Mouse (Mus musculus) embryonic facial prominence, embryonic 13.5 days (tissue): ENCODE data around the gene Cpsf4. TPM values are rescaled to one million over a fixed set of nuclear protein-coding genes. Genes with fewer than 3 reads are reported as not detected.
"Not testable (repeated sequence)": the region's sequence is repeated elsewhere in the genome, so short reads cannot be mapped to it uniquely, and the experiment has no call there.

ENCODE experiments used
- ATAC-seq: fragments of 200-750 bp; cut with Nextera tagmentation; 2 replicates; pipeline ENCODE4 v1.8.0; 2017; ENCODE audit warnings: low read depth; ENCODE audit not compliant: insufficient number of reproducible peaks, insufficient read depth, low FRiP score, low TSS enrichment
- H3K27ac ChIP-seq: fragments of 300-500 bp; sonication (generic); 2 replicates; pipeline ENCODE4 v1.5.1; 2015; ENCODE audit warnings: moderate library complexity, mild to moderate bottlenecking, inconsistent platforms
- H3K27me3 ChIP-seq: fragments of 300-500 bp; sonication (generic); 2 replicates; pipeline ENCODE4 v1.6.1; 2015; ENCODE audit warnings: mild to moderate bottlenecking, inconsistent platforms
- H3K36me3 ChIP-seq: fragments of 300-500 bp; sonication (generic); 2 replicates; pipeline ENCODE4 v1.6.1; 2015; ENCODE audit warnings: mild to moderate bottlenecking, inconsistent platforms
- H3K4me1 ChIP-seq: fragments of 300-500 bp; sonication (generic); 2 replicates; pipeline ENCODE4 v1.6.1; 2015; ENCODE audit warnings: inconsistent platforms
- H3K4me2 ChIP-seq: fragments of 300-500 bp; sonication (generic); 2 replicates; pipeline ENCODE4 v1.6.1; 2015; ENCODE audit warnings: moderate library complexity, mild to moderate bottlenecking, inconsistent platforms
- H3K4me3 ChIP-seq: fragments of 300-500 bp; sonication (generic); 2 replicates; pipeline ENCODE4 v1.5.1; 2015; ENCODE audit warnings: mild to moderate bottlenecking, inconsistent platforms
- H3K9ac ChIP-seq: fragments of 300-500 bp; sonication (generic); 2 replicates; pipeline ENCODE4 v1.6.1; 2015; ENCODE audit warnings: mild to moderate bottlenecking, inconsistent platforms
- H3K9me3 ChIP-seq: fragments of 300-500 bp; sonication (generic); 2 replicates; pipeline ENCODE4 v1.6.1; 2016; ENCODE audit warnings: inconsistent platforms
- WGBS: fragments of 180-500 bp; shearing (Covaris S2); methylation state at CpG from one replicate; pipeline ENCODE4 v1.1.7; 2015; ENCODE audit warnings: mixed read lengths; 5-methylcytosine and 5-hydroxymethylcytosine counted together
- polyA plus RNA-seq: library from polyadenylated mRNA; unstranded; fragments of >200 nt; fragmentation: Nextera tagmentation; extraction: Ambion mirVana; gene quantifications from 2 replicates; pipeline ENCODE4 v1.2.1, GENCODE M21; 2015

The Cpsf4 gene
- 52.1 and 58.7 TPM in 2 replicates for polyA plus RNA-seq

GRCm38 (mm10) chr5:145166536-145167305, at the start of gene Cpsf4, which contains the start of gene Ptcd1:
Gene Cpsf4 (plus strand): TSS chr5:145167213.
Gene Ptcd1 (minus strand): TSS chr5:145167108.
- Histone ChIP-seq H3K27me3 (no peaks in the 10 kb centered on the region), H3K27ac (peak within 1 kb of the TSS; percentile 88), H3K36me3 (peaks cover 48% of the 10 kb centered on the region), H3K4me3 (peak within 1 kb of the TSS; percentile 94), H3K4me1 (peaks cover 22% of the 10 kb centered on the region), H3K4me2 (peak within 1 kb of the TSS; percentile 92), H3K9ac (peak within 1 kb of the TSS; percentile 95), H3K9me3 (no peaks in the 10 kb centered on the region)
- ATAC-seq, result peak; percentile 95
- WGBS, result under 1% methylated on average over 51 of the region's 51 CpGs

DNA sequence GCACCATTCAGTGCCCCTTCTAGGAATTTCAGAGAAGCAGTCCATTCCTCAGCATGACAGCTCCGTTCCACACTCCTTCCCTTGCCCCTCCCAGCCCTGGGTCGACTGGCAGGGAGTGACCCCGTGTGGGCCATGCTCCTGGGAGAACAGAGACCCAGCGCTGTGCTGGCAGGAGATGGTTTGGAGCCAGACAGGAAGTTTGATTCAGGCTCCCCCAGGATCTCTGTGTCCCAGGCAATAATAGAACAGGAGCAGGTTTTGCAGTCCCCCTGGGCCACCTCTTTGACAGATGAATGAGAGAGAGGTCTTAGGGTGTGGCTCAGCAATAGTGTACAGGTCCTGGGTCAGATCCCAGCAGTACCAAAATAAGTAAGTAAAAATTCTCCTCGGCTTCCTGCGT, 49.0 kb upstream of the Cpsf4 start:
- Histone ChIP-seq H3K4me1 (peaks cover 25% of the 10 kb centered on the region), H3K9me3 (no peaks in the 10 kb centered on the region), H3K4me3 (no peak overlapping the region), H3K27me3 (no peaks in the 10 kb centered on the region), H3K4me2 (no peak overlapping the region), H3K36me3 (peaks cover 5% of the 10 kb centered on the region), H3K9ac (no peak overlapping the region), H3K27ac (no peak overlapping the region)
- WGBS, result 63% methylated on average over 6 of the region's 6 CpGs
- ATAC-seq, result no peak

DNA sequence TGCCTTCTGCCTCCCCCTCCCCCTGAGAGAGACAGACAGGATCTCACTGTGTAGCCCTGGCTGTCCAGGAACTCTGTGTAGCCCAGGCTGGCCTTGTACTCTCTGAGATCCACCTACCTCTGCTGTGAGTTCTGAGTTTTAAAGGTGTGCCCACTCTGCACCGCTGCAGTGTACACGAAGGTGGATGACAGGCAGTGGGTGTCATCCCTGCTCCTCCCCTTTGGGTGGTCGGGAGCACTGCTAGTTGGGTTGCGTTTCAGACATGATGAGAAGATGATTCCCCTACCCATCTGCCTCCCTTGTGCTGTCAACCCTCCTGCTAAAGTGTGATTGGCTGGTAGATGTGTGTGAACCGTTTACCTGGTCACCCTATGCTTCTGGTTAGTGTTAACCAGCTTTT, 48.6 kb upstream of the Cpsf4 start:
- H3K4me1 ChIP-seq, result peaks cover 25% of the 10 kb centered on the region
- 85% methylated on average over 5 of the region's 5 CpGs for WGBS

DNA sequence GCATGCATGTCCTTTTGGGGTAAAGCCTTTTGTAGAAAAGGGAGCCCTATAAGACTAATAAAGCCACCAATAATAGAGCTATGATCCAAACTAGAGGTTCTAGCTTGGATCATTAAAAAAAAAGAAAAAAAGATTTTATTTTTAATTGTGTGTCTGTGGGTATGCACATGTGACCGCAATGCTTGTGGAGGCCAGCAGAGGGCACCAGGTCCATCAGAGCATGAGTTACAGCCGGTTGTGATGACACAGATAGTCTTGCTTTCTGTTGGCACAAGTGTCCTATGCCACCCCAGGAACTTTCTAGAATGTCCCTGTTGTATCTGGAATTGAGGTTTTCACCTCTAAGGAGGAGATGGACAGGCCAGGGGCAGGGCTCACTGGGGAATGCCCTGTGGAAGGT, 47.6 kb upstream of the Cpsf4 start:
- Histone ChIP-seq H3K4me2 (no peak overlapping the region), H3K36me3 (peaks cover 19% of the 10 kb centered on the region), H3K27me3 (no peaks in the 10 kb centered on the region), H3K4me1 (peaks cover 22% of the 10 kb centered on the region), H3K9ac (no peak overlapping the region), H3K9me3 (no peaks in the 10 kb centered on the region), H3K4me3 (no peak overlapping the region), H3K27ac (no peak overlapping the region)
- ATAC-seq, result no peak
- WGBS, result 89% methylated on average over 2 of the region's 2 CpGs

More for the DNA sequence above, 48.6 kb upstream of the Cpsf4 start:
- Histone ChIP-seq H3K36me3 (peaks cover 10% of the 10 kb centered on the region), H3K27me3 (no peaks in the 10 kb centered on the region), H3K4me2 (no peak overlapping the region), H3K4me3 (no peak overlapping the region), H3K9ac (no peak overlapping the region), H3K27ac (no peak overlapping the region), H3K9me3 (no peaks in the 10 kb centered on the region)
- no peak for ATAC-seq

DNA sequence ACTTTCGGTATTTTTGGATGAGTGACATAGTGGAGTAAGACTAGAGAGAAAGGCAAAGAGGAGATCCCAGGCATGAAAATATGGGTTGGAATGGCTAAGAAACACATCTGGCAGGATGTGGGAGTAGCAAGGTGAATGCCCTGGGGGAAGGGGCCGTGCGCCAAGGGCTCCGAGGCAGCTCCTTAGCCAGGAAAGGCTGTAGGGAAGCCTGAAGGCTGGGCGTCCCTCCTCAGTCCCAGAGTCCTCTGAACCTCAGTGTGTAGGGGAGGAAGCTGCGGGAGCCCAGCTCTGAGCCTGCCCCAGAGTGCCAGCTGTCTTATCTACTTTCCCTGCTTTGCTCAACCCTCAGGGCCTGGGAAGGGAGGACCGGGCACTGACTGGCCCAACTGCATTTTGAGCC, 46.1 kb upstream of the Cpsf4 start:
- Histone ChIP-seq H3K27me3 (no peaks in the 10 kb centered on the region), H3K27ac (no peak overlapping the region), H3K9me3 (no peaks in the 10 kb centered on the region), H3K4me3 (no peak overlapping the region), H3K4me2 (no peak overlapping the region), H3K9ac (0 out of 2 replicates have a peak overlapping the region, but pooled peaks have one; percentile 22), H3K36me3 (peaks cover 35% of the 10 kb centered on the region), H3K4me1 (peaks cover 15% of the 10 kb centered on the region)
- no peak for ATAC-seq
- 47% methylated on average over 7 of the region's 7 CpGs for WGBS

GRCm38 (mm10) chr5:145123396-145123795, 43.6 kb upstream of the Cpsf4 start:
- H3K9me3 ChIP-seq, result no peaks in the 10 kb centered on the region
- ATAC-seq, result no peak
- WGBS, result 93% methylated on average over 19 of the region's 19 CpGs

DNA sequence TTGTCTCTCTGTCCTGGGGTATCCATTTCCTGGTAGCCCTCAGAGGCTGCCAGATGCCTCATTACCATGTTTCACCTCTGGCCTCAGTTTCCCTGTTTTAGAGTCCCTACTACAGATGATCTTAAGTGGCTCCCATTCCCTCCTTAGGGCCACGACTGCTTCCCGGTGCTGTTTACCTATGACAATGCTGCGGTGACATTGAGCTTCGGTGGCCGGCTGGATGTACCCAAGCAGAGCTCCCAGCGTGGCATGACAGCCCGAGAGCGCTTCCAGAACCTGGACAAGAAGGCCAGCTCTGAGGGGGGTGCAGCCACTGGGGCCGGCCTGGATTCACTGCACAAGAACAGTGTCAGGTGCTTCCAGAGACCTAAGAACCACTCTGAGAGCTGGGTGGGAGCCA, 40.4 kb upstream of the Cpsf4 start:
- Histone ChIP-seq H3K36me3 (peaks cover 88% of the 10 kb centered on the region), H3K9me3 (no peaks in the 10 kb centered on the region), H3K4me1 (no peaks in the 10 kb centered on the region), H3K4me2 (no peak overlapping the region), H3K9ac (no peak overlapping the region), H3K27ac (no peak overlapping the region), H3K4me3 (no peak overlapping the region), H3K27me3 (no peaks in the 10 kb centered on the region)
- WGBS, result 94% methylated on average over 9 of the region's 9 CpGs
- ATAC-seq, result no peak

More at GRCm38 (mm10) chr5:145123396-145123795, 43.6 kb upstream of the Cpsf4 start:
- H3K27me3 ChIP-seq, result no peaks in the 10 kb centered on the region
- H3K27ac ChIP-seq, result no peak overlapping the region
- peaks cover 58% of the 10 kb centered on the region for H3K36me3 ChIP-seq
- no peak overlapping the region for H3K9ac ChIP-seq
- no peak overlapping the region for H3K4me2 ChIP-seq
- H3K4me1 ChIP-seq, result peaks cover 6% of the 10 kb centered on the region; the same call in 1 of the 2 replicates
- no peak overlapping the region for H3K4me3 ChIP-seq

DNA sequence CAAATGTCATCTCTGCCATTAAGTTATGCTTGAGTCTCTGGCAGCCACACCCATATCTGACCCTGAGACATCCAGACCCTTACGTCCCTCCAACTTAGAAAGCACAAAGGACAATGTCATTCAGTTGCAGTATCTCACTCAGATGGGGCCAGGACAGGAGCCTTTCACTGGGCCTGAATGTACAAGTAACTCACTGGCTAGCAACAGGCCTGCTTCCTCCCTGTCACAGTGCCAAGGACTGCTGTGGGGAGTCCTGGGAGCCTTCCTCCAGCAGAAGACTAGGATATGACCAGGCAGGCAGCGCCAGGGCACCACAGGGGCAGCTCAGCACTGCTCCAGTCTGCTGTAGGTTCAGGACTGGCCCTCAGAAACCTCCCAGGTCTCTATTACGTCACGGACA, 37.9 kb upstream of the Cpsf4 start:
- no peak overlapping the region for H3K4me2 ChIP-seq
- H3K9ac ChIP-seq, result no peak overlapping the region
- H3K27me3 ChIP-seq, result no peaks in the 10 kb centered on the region
- ATAC-seq, result no peak
- 94% methylated on average over 4 of the region's 4 CpGs for WGBS
- H3K4me1 ChIP-seq, result no peaks in the 10 kb centered on the region
- H3K36me3 ChIP-seq, result peaks cover 97% of the 10 kb centered on the region
- no peaks in the 10 kb centered on the region for H3K9me3 ChIP-seq
- no peak overlapping the region for H3K4me3 ChIP-seq
- H3K27ac ChIP-seq, result no peak overlapping the region

DNA sequence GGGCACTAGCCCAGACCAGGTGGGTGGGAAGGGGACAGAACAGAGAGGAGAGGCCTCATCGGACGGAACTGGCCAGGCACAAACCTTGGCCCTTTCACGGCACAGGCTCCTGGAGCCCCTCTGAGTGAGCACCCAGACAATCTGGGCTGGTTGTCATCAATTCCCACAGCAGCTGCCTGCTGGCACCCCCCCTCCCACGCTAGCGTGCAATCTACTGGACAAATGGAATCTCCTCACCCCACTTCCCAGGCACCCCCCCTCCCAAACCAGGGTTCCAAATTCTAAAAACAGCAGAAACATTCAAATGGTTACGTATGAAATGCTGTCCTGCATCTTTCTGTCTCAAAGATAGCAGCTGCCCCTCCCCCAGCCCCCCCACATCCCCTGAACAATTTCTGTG, 37.2 kb upstream of the Cpsf4 start:
- H3K4me2 ChIP-seq, H3K9ac ChIP-seq, H3K4me3 ChIP-seq, H3K27ac ChIP-seq, H3K27me3 ChIP-seq, ATAC-seq, H3K4me1 ChIP-seq, H3K9me3 ChIP-seq: not testable (repeated sequence)
- H3K36me3 ChIP-seq, result peaks cover 97% of the 10 kb centered on the region
- WGBS, result 89% methylated on average over 5 of the region's 6 CpGs

GRCm38 (mm10) chr5:145130191-145130590, 36.8 kb upstream of the Cpsf4 start:
- 86% methylated on average over 11 of the region's 11 CpGs for WGBS
- H3K9ac ChIP-seq, result no peak overlapping the region
- no peaks in the 10 kb centered on the region for H3K4me1 ChIP-seq
- no peak overlapping the region for H3K27ac ChIP-seq
- ATAC-seq, result no peak
- no peaks in the 10 kb centered on the region for H3K9me3 ChIP-seq
- no peak overlapping the region for H3K4me2 ChIP-seq
- peaks cover 97% of the 10 kb centered on the region for H3K36me3 ChIP-seq
- no peaks in the 10 kb centered on the region for H3K27me3 ChIP-seq
- H3K4me3 ChIP-seq, result no peak overlapping the region

DNA sequence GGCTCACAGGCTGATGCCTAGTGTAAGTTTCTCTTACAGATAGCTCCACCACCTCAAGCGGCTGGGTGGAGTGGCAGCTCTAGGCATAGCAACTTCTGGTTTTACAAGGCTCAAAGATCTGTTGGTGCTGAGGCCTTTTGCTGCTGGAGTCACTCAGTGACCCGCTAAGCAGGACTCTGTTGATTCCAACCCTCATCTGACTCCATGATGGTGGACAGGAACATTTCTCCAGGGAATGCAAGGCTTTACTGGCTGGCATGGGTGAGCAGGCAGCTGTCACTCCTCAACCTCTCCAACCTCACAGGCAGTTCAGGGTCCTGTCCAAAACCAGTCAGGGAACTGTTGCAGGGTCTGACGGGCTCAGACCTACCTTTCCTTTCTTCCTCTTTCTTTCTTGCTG, 36.0 kb upstream of the Cpsf4 start:
- ATAC-seq, result no peak
- no peak overlapping the region for H3K27ac ChIP-seq
- peaks cover 95% of the 10 kb centered on the region for H3K36me3 ChIP-seq
- no peaks in the 10 kb centered on the region for H3K9me3 ChIP-seq
- no peaks in the 10 kb centered on the region for H3K27me3 ChIP-seq
- no peak overlapping the region for H3K4me2 ChIP-seq
- no peak overlapping the region for H3K4me3 ChIP-seq
- H3K4me1 ChIP-seq, result no peaks in the 10 kb centered on the region
- H3K9ac ChIP-seq, result no peak overlapping the region
- 91% methylated on average over 3 of the region's 3 CpGs for WGBS

- ATAC-seq, H3K27ac ChIP-seq, H3K9ac ChIP-seq, H3K4me2 ChIP-seq, H3K4me3 ChIP-seq, H3K9me3 ChIP-seq, H3K27me3 ChIP-seq: not testable (repeated sequence)
- H3K36me3 ChIP-seq, result peaks cover 86% of the 10 kb centered on the region
- 87% methylated on average over 6 of the region's 6 CpGs for WGBS
- H3K4me1 ChIP-seq, result peaks cover 11% of the 10 kb centered on the region
Observed at GRCm38 (mm10) chr5:145133275-145133674, 33.7 kb upstream of the Cpsf4 start.
